Mouse (Mus musculus) embryonic fibroblast, embryonic 13.5 days (primary cell): ENCODE measurements around the gene Krtap4-1.

Experiments used
- CTCF ChIP-seq: IDR thresholded peaks from 2 replicates; pipeline ENCODE4 v1.5.1; 2011; ENCODE audit warnings: mild to moderate bottlenecking, control low read depth, low read length, moderate library complexity, borderline replicate concordance; ENCODE audit not compliant: insufficient read depth
- POLR2A ChIP-seq: IDR thresholded peaks from 2 replicates; pipeline ENCODE4 v1.6.1; 2011; ENCODE audit warnings: low read depth, mild to moderate bottlenecking, control low read depth, low read length, moderate library complexity

DNA sequence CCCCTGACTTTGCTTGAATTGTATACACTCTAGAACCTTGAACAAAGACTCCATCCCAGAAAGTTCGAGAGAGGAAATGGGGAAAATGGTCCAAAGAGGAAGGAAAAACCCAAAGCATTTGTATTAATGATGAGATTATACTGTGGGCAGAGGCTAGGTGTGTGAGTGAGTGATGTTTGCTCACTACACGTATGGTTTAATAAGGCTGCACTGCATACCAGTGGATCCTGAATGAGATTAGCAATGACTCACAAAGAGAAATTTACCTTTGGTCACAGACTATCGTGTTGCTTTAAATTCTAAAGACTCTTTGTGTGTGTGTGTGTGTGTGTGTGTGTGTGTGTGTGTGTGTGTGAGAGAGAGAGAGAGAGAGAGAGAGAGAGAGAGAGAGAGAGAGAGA, 2.9 kb upstream of the Krtap4-1 start:
- no peak for TF ChIP-seq POLR2A
- TF ChIP-seq CTCF, result no peak
